Mouse (Mus musculus): ENCODE data around the gene Atp6v1e2. TPM values are rescaled to one million over a fixed set of nuclear protein-coding genes. Genes with fewer than 3 reads are reported as not detected.

The Atp6v1e2 gene
- total RNA-seq, 2 experiments from 2014 or later: not detected

- DNase-seq (ENCODE audit: extremely low spot score in 1 of 2, low spot score in 2 of 2): no peak
- intact Hi-C loops (cut with DNase I): no loop called here
Measured at GRCm38 (mm10) chr17:86967048-86967447, 19.4 kb upstream of the Atp6v1e2 start.

GRCm38 (mm10) chr17:86966040-86966439 lies 18.3 kb upstream of the Atp6v1e2 start:
- no peak for DNase-seq (ENCODE audit: extremely low spot score in 1 of 2, low spot score in 2 of 2)
- intact Hi-C loops (cut with DNase I): no loop called here

- no peak for DNase-seq (ENCODE audit: extremely low spot score in 1 of 2, low spot score in 2 of 2)
- intact Hi-C loops (cut with DNase I): no loop called here
Measured at GRCm38 (mm10) chr17:86965121-86965520, 17.4 kb upstream of the Atp6v1e2 start.

GRCm38 (mm10) chr17:86964502-86964901 lies 16.8 kb upstream of the Atp6v1e2 start:
- peak in 1 of 2 experiments; percentile 84 for DNase-seq (ENCODE audit: extremely low spot score in 1 of 2, low spot score in 2 of 2)
- intact Hi-C loops (cut with DNase I): loop anchor here (1.0 to 5.0 kb wide), 2 partner anchors 24 to 42 kb away; no protein-coding TSS in a partner anchor

GRCm38 (mm10) chr17:86964041-86964440 lies 16.3 kb upstream of the Atp6v1e2 start:
- peak in 1 of 2 experiments; percentile 51 for DNase-seq (ENCODE audit: extremely low spot score in 1 of 2, low spot score in 2 of 2)
- intact Hi-C loops (cut with DNase I): loop anchor here (1.0 to 5.0 kb wide), 2 partner anchors 24 to 42 kb away; no protein-coding TSS in a partner anchor

GRCm38 (mm10) chr17:86963586-86963902 lies 15.8 kb upstream of the Atp6v1e2 start:
- peak in 1 of 2 experiments; percentile 59 for DNase-seq (ENCODE audit: extremely low spot score in 1 of 2, low spot score in 2 of 2)
- intact Hi-C loops (cut with DNase I): loop anchor here (5.0 kb wide), 1 partner anchor 41 kb away; no protein-coding TSS in a partner anchor

- intact Hi-C loops (cut with DNase I): loop anchor here (5.0 kb wide), 1 partner anchor 41 kb away; no protein-coding TSS in a partner anchor
- peak; percentile 73 to 94 for DNase-seq (ENCODE audit: extremely low spot score in 1 of 2, low spot score in 2 of 2)
Measured at GRCm38 (mm10) chr17:86962894-86963585, 15.3 kb upstream of the Atp6v1e2 start, which contains the start of gene Rhoq. Gene Rhoq, plus strand, starts transcription at chr17:86963082.

GRCm38 (mm10) chr17:86962297-86962893 lies 14.7 kb upstream of the Atp6v1e2 start:
- intact Hi-C loops (cut with DNase I): loop anchor here (5.0 kb wide), 1 partner anchor 40 kb away; no protein-coding TSS in a partner anchor
- peak; percentile 79 to 92 for DNase-seq (ENCODE audit: extremely low spot score in 1 of 2, low spot score in 2 of 2)

GRCm38 (mm10) chr17:86961301-86961841 lies 13.7 kb upstream of the Atp6v1e2 start:
- intact Hi-C loops (cut with DNase I): loop anchor here (5.0 kb wide), 1 partner anchor 39 kb away; no protein-coding TSS in a partner anchor
- DNase-seq (ENCODE audit: extremely low spot score in 1 of 2, low spot score in 2 of 2): peak in 1 of 2 experiments; percentile 53

GRCm38 (mm10) chr17:86957968-86958367 lies 10.3 kb upstream of the Atp6v1e2 start:
- no peak for DNase-seq (ENCODE audit: extremely low spot score in 1 of 2, low spot score in 2 of 2)
- intact Hi-C loops (cut with DNase I): no loop called here

- no peak for DNase-seq (ENCODE audit: extremely low spot score in 1 of 2, low spot score in 2 of 2)
- intact Hi-C loops (cut with DNase I): no loop called here
Measured at GRCm38 (mm10) chr17:86957239-86957638, 9.5 kb upstream of the Atp6v1e2 start.

- DNase-seq (ENCODE audit: extremely low spot score in 1 of 2, low spot score in 2 of 2): peak in 1 of 2 experiments; percentile 26
- intact Hi-C loops (cut with DNase I): no loop called here
Measured at GRCm38 (mm10) chr17:86948801-86949200, 1.1 kb upstream of the Atp6v1e2 start.

GRCm38 (mm10) chr17:86946078-86946477 lies 1.6 kb downstream of the Atp6v1e2 start:
- no peak for DNase-seq (ENCODE audit: extremely low spot score in 1 of 2, low spot score in 2 of 2)
- intact Hi-C loops (cut with DNase I): no loop called here

- intact Hi-C loops (cut with DNase I): no loop called here
- DNase-seq (ENCODE audit: extremely low spot score in 1 of 2, low spot score in 2 of 2): no peak
Measured at GRCm38 (mm10) chr17:86943158-86943557, 4.5 kb downstream of the Atp6v1e2 start.

- intact Hi-C loops (cut with DNase I): no loop called here
- no peak for DNase-seq (ENCODE audit: extremely low spot score in 1 of 2, low spot score in 2 of 2)
Measured at GRCm38 (mm10) chr17:86942112-86942511, 5.6 kb downstream of the Atp6v1e2 start.

GRCm38 (mm10) chr17:86938683-86939082 lies 9.0 kb downstream of the Atp6v1e2 start:
- intact Hi-C loops (cut with DNase I): no loop called here
- no peak for DNase-seq (ENCODE audit: extremely low spot score in 1 of 2, low spot score in 2 of 2)

- peak; percentile 65 to 81 for DNase-seq (ENCODE audit: extremely low spot score in 1 of 2, low spot score in 2 of 2)
- intact Hi-C loops (cut with DNase I): no loop called here
Measured at GRCm38 (mm10) chr17:86937497-86938155, 10.1 kb downstream of the Atp6v1e2 start.

- intact Hi-C loops (cut with DNase I): no loop called here
- DNase-seq (ENCODE audit: extremely low spot score in 1 of 2, low spot score in 2 of 2): no peak
Measured at GRCm38 (mm10) chr17:86937064-86937463, 10.6 kb downstream of the Atp6v1e2 start.

- no peak for DNase-seq (ENCODE audit: extremely low spot score in 1 of 2, low spot score in 2 of 2)
- intact Hi-C loops (cut with DNase I): no loop called here
Measured at GRCm38 (mm10) chr17:86932896-86933295, 14.8 kb downstream of the Atp6v1e2 start.
